Mouse (Mus musculus) thymus, adult 2 months (tissue): ENCODE measurements around the gene Myh15.

Experiments used
- CTCF ChIP-seq: fragments of 200-500 bp; IDR thresholded peaks from 2 replicates; pipeline ENCODE4 v1.5.1; 2012; ENCODE audit warnings: mild to moderate bottlenecking, control low read depth, low read length, moderate library complexity, borderline replicate concordance; ENCODE audit not compliant: control insufficient read depth, poor library complexity, insufficient read depth; ENCODE audit errors: extremely low read depth
- POLR2A ChIP-seq: fragments of 200-500 bp; IDR thresholded peaks from 2 replicates; pipeline ENCODE4 v1.6.1; 2012; ENCODE audit warnings: mild to moderate bottlenecking, low read length, control low read depth, moderate library complexity; ENCODE audit not compliant: control insufficient read depth, poor library complexity, insufficient read depth; ENCODE audit errors: extremely low read depth

DNA sequence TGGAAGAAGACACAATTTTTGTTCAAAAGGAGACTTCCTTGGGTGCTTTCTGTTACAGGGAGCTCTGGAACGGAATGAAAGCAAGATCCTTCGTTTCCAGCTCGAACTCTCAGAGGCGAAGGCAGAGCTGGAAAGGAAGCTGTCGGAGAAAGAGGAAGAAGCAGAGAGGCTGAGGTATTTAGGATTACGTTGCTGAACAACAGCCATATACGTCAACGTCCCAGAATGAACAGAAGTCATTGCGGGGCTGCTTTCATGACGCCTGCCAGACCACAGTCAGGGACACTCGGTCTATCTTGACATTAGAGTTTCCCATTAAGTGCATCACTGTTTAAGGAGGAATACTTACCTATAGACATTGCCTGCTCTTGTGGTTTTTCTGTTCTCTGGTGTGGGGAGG is 108.4 kb downstream of the Myh15 start:
- TF ChIP-seq POLR2A (no peak), CTCF (no peak)
